Mouse (Mus musculus): ENCODE measurements around the gene Vac14.

Gene Vac14

DNA sequence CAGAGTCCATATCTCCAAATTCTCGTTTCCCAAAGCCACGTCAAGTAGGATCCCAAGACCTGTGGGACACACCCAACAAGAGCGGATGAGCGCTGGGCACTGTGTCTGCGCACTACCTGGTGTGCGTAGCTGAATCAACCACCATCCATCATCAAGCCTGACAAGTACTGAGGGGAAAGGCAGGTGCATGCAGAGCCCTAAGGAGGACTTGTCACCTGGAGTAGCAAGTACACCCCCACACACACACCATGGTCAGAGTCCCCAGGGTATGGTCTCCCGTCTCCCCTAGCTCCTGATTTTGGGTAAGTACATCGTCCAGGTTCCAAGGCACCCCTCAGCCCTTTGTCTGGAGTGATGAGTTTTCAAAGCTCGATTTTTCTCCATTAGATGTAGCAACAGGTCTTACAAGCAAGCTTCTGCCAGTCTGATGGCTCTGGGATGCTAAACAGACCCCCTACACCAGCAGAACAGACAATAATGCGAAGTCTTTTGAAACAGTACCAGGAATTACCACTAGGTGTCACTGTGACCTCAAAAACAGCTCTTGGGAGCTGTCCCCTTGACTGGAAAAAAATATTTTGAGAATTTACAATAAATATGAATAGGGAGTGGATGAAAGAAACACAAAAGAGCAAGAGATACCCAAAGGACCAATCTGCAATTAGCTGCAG is 131.2 kb downstream of the Vac14 start:
- DNase-seq (ENCODE audit: low spot score in 2 of 2) = no peak

DNA sequence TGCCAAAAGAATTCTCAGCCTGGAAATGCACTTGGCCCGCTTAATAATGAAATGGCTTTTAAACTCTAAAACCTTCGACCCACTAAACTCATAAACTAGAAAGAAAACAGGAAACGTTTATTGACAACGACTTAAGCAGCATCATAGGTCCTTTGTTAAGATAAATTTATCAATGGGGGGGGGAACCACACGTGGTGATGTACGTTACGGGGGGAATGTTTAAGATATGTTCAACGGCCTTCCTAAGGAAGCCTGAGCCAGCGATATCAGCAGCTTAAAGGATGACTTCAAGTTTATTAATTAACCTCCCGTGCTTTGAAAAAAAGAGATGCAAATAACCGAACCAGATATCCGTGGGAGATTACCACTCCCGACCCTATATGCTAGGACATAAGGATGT is 131.9 kb downstream of the Vac14 start:
- DNase-seq (ENCODE audit: low spot score in 2 of 2) = no peak

DNA sequence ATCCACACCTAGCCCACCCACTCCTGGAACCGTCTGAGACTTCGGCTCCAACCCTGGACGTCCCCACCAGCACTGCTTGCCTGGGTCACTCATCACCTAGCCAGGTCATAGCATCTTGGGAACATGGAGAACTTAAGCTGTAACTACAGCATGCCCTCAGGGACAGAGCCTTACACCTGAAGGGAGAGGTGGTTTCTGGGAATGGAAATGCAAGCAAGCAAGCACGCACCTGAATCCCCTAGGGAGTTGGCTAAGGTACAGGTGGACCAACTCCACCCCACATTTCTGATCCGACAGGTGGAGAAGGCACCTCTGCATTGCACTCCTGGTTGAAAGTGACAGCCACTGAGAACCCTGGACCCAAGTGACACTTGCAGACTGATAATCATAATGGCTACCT is 133.1 kb downstream of the Vac14 start:
- no peak for DNase-seq (ENCODE audit: low spot score in 2 of 2)

DNA sequence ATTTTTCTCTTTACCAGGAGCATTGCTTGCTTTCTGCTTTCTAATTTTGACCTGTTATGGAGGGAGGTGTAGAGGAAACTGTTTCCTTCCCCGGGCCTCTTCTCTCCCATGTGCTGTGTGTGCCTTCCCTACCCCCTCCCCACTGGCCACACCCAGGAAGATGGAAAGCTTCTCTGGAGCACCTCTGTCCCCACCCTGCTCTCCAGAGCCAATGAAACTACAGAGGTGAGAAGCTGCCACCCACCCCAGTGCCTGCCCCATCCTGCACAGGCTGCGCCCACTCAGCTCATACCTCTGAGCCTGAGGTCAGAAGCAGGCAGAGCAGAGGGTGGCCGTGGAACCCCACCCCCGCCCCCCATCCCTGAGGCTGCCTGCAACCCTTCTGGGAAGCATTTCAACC is 136.3 kb downstream of the Vac14 start:
- no peak for DNase-seq (ENCODE audit: low spot score in 2 of 2)

DNA sequence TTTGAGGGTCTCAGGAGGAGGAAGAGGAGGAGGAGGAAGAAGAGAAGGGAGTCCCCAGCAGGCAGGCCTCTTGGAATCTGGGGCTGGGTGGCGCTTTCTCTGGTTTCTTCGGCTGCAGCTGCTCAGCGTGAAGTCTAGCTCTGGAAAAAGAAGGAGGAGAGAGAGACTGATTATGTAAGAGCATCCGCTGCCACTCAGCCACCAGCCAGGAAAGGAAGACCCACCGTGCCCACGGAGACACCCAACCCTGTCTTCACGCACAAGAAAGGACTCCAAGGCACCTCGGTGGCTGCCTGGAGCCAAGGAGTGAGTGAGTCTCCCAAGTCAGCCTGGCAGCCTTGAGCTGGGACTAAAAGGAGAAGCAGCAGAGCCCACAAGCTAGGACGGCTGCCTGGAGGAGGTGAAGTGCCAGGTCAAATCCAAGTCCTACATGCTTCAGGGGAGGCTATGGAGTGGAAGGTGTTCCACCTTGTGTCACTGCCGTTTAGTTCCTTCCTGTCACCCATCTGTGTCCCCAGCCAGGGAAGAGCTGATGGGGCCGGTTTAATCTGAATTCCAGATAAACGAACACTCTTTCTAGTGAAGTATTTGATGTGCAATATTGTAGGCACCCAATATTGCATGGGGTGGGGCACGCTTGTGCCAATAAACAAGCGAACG is 137.3 kb downstream of the Vac14 start:
- no peak for DNase-seq (ENCODE audit: low spot score in 2 of 2)

DNA sequence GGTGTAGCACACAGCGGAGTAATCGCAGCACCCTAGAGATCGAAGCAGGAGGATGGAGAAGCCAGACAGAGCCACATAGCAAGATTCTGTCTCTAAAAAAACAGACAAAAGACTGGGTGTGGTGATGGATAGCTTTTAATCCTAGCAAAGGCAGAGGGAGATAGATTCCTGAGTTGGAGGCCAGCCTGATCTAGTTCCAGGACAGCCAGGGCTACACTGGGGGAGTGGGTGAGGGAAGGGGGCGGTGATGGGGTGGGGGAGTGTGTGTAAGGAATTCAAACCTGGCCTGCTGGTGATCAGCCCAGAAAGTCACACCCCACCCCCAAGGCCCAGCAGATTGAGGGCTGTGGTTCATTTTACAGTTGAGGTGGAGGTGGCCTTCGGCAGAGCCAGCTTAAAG is 137.8 kb downstream of the Vac14 start:
- no peak for DNase-seq (ENCODE audit: low spot score in 2 of 2)

DNA sequence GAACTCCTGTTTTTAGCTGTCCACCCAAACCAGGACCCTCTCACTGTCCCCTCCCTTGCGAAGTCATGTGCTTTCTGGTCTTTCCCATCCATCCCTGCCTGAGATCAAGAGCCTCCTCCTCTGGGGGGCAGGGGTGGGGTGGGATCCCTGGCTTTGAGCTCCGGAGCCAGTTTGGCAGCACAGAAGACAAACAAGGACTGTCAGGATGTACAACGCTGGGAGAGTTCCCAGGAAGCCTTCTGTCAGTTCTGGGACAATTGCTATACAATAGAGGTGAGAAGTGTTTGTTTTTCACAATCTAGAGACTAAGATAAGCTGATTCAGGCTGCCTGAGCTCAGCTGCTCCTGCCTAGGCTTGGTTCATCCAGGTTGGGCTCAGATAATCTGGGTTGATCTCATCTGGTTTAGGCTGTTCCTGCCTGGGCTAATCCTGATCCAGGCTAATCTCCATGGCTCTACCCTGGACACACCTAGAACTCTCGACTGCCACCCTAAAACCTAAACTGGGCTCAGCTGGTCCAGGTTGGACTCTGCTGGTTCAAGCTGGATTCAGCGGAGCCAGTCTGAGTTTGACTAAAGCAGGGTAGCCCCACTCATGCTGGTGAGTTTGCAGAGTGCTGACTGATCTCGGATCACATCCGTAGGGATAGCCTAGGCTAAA is 142.0 kb downstream of the Vac14 start:
- DNase-seq (ENCODE audit: low spot score in 2 of 2) = no peak

DNA sequence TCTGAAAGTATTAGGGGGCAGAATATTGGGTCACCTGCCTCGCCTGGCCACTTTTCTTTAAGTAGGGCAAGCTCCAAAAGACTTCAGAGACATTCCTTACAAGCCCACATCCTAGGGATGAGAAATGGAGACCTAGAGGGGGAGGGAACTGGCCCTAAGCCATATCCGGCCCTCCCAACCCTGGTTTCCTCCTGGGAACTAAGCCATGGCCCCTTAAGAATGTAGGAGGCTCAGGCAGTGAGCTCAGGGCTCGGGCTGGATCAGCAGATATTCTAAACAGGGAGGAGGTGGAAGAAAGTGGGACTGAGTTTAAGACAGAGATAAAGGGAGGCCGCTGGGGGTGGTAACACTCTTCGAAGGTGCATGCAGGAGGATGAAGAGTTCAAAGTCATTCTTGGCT is 142.8 kb downstream of the Vac14 start:
- DNase-seq (ENCODE audit: low spot score in 2 of 2) = no peak

DNA sequence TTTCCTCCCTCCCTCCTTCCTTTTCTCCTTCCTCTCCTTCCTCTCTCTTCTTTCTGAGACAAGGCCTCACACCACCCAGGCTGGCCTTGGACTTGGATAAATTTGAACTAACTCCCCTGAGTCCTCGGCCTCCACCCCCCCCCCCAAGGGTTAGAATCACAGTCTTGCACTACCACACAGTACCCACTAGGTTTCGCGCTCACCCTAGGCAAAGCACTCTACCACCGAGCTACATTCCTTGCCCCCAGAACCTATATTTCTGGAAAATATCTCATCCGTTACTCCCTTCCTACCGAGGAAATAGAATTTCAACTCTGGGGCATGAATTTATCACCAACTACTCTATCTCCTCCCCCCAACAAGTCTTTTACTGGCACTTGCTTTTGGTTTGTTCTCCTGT is 143.6 kb downstream of the Vac14 start:
- DNase-seq (ENCODE audit: low spot score in 2 of 2) = no peak

DNA sequence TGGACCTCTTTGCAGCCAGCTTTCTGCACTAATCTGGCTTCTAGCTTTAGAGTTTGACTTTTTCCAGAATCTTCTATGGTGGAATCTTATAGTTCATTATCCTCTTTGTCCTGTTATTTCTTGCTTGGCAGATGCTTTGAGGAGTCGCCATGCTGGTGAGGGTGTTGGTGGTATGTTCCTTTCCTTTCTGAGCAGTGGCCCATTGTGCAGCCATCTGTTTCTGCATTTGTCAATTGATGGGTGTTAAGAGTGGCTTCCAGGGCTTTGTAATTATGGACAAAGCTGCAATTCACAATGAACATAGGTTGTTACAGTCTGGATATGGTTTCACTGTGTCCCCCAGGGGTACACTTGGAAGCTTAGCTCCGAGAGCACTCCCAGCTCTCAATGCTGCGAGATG is 146.3 kb downstream of the Vac14 start:
- no peak for DNase-seq (ENCODE audit: low spot score in 2 of 2)

DNA sequence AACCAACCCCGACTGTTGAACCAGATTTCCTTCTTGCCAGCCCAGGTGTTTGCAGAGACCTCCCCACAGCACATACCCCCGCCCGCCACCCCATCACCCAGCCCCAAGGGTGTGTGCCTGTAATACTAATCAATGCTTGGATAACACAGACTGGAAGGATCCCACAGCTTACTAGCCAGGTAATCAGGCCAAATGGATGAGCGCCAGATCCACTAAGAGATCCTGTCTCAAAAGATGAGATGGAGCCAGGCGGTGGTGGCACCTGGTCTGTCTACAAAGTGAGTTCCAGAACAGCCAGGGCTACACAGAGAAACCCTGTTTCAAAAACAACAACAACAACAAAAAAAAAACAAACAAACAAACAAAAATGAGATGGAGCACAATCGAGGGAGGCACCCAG is 148.9 kb downstream of the Vac14 start:
- no peak for DNase-seq (ENCODE audit: low spot score in 2 of 2)

Data from spleen, postnatal 10 days (tissue).